Mouse (Mus musculus) cortical plate, adult 2 months (tissue): ENCODE results near the gene 1700074P13Rik.

ENCODE experiments used
- CTCF ChIP-seq: fragments of 200-500 bp; IDR thresholded peaks from 2 replicates; pipeline ENCODE4 v1.5.1; 2011; ENCODE audit warnings: mild to moderate bottlenecking, control low read depth, low read length; ENCODE audit not compliant: insufficient read depth; ENCODE audit errors: extremely low read depth
- POLR2A ChIP-seq: fragments of 200-500 bp; IDR thresholded peaks from 2 replicates; pipeline ENCODE4 v1.6.1; 2011; ENCODE audit warnings: mild to moderate bottlenecking, low read length, control low read depth; ENCODE audit not compliant: insufficient read depth; ENCODE audit errors: extremely low read depth

DNA sequence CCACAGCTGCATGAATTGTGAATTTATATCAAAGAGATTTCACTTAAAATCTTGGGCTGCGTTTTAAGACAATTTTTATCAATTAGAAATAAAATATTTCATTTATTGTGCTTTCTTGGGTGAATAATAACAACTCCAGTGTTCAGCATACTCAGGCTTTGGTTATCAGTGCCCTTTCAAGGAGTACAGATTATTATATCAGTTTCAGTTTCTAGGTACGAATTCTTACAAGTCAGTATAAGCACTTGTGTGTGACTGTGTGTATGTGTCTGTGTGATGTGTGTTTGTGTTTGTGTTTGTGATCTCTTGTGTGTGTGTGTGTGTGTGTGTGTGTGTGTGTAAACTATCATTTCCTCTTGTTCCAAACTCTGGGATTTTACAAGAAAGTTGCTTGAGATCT, 13.4 kb upstream of the 1700074P13Rik start:
- TF ChIP-seq CTCF (no peak), POLR2A (no peak)
